Mouse (Mus musculus): ENCODE results near the gene Rnf168.

Rnf168 gene

GRCm38 (mm10) chr16:32312859-32313258, 35.6 kb downstream of the Rnf168 start:
- DNase-seq (ENCODE audit: low read depth, low spot score): peak; percentile 47

- no peak for DNase-seq (ENCODE audit: low read depth, low spot score)
Measured at GRCm38 (mm10) chr16:32316601-32317000, 39.3 kb downstream of the Rnf168 start.

GRCm38 (mm10) chr16:32323953-32324352, 46.7 kb downstream of the Rnf168 start:
- peak; percentile 65 for DNase-seq (ENCODE audit: low read depth, low spot score)

DNA sequence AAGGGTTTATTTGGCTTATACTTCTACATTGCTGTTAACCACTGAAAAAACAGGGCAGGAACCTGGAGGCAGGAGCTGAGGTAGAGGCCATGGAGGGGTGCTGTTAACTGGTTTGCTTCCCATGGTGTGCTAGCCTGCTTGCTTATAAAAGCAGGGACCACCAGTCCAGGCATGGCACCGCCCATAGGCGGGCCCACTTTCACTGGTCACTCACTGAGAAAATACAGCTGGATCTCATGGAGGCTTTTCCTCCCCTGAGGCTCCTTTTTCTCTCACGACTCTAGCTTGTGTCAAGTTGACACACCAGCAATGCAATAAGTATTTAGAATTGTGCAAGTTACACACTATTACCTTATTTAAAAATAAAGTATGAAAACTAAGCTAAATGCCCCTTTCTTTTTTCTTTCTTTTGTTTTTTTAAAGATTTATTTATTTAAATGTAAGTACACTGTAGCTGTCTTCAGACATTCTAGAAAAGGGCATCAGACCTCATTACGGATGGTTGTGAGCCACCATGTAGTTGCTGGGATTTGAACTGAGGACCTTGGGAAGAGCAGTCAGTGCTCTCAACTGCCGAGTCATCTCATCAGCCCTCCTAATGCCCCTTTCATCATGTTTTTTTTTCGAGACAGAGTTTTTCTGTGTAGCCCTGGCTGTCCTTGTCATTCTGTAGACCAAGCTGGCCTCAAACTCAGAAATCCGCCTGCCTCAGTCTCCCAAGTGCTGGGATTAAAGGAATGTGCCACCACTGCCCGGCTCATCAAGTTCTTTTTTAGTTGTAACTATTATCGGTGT, 53.8 kb downstream of the Rnf168 start:
- no peak for DNase-seq (ENCODE audit: low read depth, low spot score)

GRCm38 (mm10) chr16:32332040-32332555, 54.8 kb downstream of the Rnf168 start, which contains the start of gene Ubxn7:
TSS of gene Ubxn7 (plus strand) at chr16:32332257.
- DNase-seq (ENCODE audit: low read depth, low spot score): peak; percentile 99

- DNase-seq (ENCODE audit: low read depth, low spot score): peak; percentile 66
Measured at GRCm38 (mm10) chr16:32332556-32333511, 55.6 kb downstream of the Rnf168 start.

- DNase-seq (ENCODE audit: low read depth, low spot score): no peak
Measured at GRCm38 (mm10) chr16:32335146-32335545, 57.9 kb downstream of the Rnf168 start.

DNA sequence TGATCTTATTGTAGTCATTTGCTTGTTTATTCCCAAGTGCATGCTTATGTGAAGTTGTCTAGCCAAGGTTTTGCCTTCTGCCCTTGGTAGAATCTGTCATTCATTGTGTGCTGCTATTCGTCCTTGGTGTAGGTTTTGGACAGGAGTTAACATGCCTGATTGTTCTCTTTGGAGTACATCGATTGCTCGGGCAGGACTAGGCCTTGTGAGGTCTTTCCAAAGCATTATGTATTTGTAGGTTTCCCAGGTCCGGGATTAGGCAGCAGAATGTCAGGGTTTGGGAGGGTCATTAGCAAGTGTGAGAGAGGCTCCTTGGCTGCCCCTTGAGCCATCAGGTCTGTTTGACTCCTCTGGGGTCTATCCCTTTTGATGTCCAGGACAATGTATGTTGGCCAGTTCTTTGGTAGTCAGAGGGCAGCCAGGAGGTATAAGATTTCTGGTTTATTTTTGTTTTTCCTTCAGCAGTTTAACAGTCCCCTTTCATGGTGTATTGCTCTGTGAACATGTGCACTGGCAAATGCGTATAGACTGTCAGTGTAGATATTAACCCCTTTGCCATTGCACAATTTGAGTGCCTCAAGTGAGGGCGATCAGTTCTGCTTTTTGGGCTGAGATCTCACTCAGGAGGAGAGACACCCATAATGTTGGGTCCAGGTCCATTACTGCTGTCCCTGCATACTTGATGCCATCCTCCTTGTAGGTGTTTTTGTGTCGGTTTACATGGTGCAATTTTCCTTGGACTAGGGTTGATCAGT, 58.9 kb downstream of the Rnf168 start:
- DNase-seq (ENCODE audit: low read depth, low spot score): peak; percentile 20

DNA sequence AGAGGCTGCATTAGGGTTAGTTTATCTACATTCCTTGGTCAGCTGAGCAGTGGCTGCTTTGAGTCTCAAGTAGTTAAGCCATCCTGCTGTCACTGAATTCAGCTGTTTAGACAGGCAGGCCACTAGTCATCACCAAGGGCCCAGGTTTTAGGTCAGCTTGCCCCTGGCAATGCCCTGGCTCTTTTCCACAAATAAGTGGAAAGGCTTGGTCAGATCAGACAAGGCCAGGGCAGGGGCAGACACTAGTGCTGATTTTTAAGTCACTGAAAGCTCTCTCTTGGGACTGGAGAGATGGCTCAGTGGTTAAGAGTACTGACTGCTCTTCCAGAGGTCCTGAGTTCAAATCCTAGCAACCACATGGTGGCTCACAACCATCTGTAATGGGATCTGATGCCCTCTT, 59.7 kb downstream of the Rnf168 start:
- no peak for DNase-seq (ENCODE audit: low read depth, low spot score)

- DNase-seq (ENCODE audit: low read depth, low spot score): no peak
Measured at GRCm38 (mm10) chr16:32340451-32340850, 63.2 kb downstream of the Rnf168 start.

DNA sequence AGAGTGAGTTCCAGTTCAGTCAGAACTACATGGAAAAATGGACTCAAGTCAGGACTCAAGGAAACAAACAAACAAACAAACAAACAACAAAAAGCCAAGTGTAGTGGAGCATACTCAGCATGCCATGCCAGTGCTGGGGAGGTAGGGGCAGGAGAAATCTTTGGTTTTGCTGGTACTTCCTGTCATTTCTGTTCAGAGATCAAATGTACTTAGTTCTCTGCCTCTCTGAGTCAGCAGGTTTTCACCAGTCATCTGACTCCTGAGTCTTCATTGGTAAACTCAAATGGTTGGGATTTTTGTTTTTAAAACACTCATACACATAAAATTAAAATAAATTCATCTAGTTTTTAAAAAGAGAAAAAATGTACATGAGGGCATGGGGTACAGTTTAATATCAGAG, 68.3 kb downstream of the Rnf168 start:
- no peak for DNase-seq (ENCODE audit: low read depth, low spot score)

GRCm38 (mm10) chr16:32350776-32351175, 73.5 kb downstream of the Rnf168 start:
- no peak for DNase-seq (ENCODE audit: low read depth, low spot score)

Measured in ZHBTc4 (cell line).